Mouse (Mus musculus) mesoderm, embryonic 11.5 days (tissue): ENCODE results near the gene Akap12.

Experiments used
- DNase-seq: peaks from one replicate; pipeline ENCODE4 v3.0.0-alpha.2; 2012; ENCODE audit warnings: low read depth, low spot score

Gene Akap12

GRCm38 (mm10) chr10:4266041-4266930, at the start of gene Akap12:
Gene Akap12 (plus strand): TSS chr10:4266380.
- DNase-seq = peak; percentile 58

GRCm38 (mm10) chr10:4230563-4231359, 35.4 kb upstream of the Akap12 start:
- no peak for DNase-seq

GRCm38 (mm10) chr10:4233102-4233501, 33.1 kb upstream of the Akap12 start:
- DNase-seq = peak; percentile 45

DNA sequence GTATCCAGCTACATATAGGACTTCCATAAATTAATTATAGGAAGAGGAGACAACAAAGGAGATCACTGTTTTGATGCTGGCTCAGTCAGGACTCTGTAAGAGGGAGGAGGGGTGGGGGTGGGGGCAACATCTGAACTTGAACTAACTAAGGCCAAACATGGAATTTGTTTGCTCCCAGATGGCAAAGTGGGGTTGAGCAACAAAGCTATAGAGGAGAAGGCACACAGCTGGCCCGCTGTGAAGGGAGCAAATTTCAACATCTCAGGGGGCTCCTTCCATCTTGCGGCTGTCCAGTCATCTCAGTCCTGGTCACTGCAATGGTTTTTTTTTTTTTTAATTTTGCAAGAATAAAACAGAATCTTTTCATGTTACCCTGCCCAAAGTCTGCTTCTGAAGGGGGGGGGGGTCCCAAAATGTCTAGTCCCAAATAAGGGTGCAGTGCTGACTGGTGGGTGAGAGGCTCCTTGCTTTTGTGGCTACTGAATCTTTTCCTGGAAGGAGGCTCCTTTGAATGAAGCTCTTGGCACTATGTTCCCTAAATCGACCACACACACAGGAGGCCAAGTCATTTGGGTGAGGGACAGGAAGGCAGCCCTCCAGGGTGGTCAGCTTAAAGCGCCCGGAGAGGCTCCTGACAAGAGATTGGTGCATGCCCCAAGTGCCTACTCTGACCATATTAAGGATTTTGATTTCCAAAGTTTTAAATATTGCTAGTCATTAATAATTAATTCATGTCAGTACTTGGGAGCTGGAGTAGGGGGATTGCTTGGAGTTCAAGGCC, 26.2 kb upstream of the Akap12 start:
- DNase-seq = no peak

GRCm38 (mm10) chr10:4243591-4244300, 22.4 kb upstream of the Akap12 start:
- DNase-seq = no peak

- no peak for DNase-seq
Measured at GRCm38 (mm10) chr10:4245812-4246211, 20.4 kb upstream of the Akap12 start.

GRCm38 (mm10) chr10:4246407-4246806, 19.8 kb upstream of the Akap12 start:
- no peak for DNase-seq

DNA sequence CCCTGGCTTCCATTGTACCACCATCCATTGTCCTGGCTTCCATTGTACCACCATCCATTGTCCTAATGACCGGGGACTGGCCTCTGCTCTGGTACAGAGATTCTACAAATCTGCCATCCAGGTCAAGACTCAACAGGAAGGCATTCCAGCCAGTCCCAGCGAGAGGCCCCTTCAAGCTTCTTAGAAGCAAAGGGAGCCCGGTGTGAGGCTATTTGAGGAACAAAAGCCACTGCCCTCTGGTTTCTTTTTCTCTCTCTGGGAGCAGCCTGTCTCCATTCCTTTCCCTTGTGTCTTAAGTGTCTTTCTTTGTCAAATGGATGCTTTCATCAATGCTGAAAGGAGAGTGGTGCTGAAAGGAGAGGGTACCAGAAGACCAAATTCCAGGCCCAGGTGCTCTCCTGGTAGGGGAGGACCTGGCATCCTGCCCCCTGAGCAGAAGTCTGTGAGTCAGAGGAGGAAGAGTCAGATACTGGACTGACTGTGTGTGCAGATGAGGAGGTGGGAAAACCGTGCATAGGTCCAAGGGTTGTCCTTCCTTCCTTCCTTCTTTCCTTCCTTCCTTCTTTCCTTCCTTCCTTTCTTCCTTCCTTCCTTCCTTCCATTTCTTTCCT, 16.8 kb upstream of the Akap12 start:
- DNase-seq = peak; percentile 28

DNA sequence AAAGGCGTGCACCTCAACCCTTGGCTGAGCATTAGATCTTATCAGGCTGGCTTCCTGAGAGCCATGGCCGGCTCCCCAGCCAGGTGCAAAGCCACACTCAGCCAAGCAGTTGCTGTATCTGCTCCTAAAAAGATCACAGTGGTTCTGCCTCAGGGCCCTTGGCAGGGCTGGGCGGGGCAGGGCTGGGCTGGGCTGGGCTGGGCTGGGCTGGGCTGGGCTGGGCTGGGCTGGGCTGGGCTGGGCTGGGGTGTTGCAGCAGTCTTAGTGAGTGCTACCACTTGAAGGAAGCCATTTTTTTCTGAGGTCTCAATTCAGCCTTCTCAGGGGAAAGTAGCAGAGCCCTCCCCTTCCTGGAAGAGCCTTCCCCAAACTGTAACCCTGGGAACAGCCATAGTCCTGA, 15.5 kb upstream of the Akap12 start:
- DNase-seq = no peak

DNA sequence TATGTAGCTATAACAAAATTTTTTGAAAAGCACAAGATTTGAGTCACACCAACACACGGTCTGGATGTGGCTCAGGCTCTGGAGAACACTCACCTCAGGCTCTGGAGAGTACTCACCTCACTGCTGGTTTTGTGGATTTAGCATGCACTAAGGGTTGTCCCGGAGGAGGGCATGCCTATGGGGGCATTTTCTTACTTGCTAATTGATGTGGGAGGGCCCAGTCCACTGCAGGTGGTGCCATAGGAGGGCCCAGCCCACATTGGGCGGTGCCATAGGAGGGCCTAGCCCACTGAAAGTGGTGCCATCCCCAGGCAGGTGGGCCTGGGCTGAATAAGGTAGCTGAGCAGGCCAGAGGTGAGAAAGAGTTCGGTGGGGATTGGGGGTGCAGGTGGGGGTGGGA, 12.6 kb upstream of the Akap12 start:
- no peak for DNase-seq

- DNase-seq = no peak
Measured at GRCm38 (mm10) chr10:4254459-4254858, 11.7 kb upstream of the Akap12 start.

DNA sequence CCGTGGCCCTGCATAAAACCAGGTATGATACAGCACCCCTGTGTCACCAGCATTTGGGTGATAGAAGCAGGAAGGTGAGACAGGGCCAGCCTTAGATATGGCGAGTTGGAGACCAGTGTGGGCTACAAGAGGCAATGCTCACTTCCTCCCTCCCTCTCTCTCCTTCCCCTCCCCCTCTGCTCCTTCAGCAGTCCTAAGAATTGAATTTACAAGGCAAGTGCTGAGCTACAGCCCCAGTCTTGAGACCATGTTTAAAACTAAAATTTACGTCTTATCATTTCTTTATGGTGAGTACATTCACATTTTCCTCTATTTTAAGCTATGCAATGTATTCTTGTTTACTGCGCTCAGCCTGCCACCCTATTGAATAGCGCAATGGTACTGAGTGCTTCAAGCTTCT, 5.3 kb upstream of the Akap12 start:
- DNase-seq = no peak

- DNase-seq = no peak
Measured at GRCm38 (mm10) chr10:4261359-4261952, 4.7 kb upstream of the Akap12 start.

- DNase-seq = peak; percentile 64
Measured at GRCm38 (mm10) chr10:4265641-4266040, 539 bp upstream of the Akap12 start.

- peak; percentile 30 for DNase-seq
Measured at GRCm38 (mm10) chr10:4266931-4267310, 741 bp downstream of the Akap12 start.

DNA sequence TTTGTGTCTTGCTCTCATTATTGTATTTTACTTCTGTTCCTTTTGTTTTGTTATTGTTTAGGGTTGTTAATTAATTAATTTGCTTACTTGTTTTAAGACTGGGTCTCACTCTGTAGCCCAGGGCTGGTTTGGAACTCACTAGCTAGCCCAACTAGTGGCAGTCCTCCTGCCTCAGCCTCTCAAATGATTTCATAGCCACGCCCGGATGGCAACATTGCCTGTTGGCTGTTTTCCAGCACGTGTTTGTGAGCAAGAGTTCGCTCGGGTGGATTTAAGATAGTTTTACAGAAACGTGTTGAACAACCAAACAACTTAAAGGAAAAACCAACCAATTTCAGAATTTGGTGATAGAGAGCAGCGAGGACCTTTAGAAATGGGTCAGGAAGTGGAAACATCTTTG, 1.3 kb downstream of the Akap12 start:
- DNase-seq = no peak

GRCm38 (mm10) chr10:4268140-4268539, 2.0 kb downstream of the Akap12 start:
- DNase-seq = no peak

DNA sequence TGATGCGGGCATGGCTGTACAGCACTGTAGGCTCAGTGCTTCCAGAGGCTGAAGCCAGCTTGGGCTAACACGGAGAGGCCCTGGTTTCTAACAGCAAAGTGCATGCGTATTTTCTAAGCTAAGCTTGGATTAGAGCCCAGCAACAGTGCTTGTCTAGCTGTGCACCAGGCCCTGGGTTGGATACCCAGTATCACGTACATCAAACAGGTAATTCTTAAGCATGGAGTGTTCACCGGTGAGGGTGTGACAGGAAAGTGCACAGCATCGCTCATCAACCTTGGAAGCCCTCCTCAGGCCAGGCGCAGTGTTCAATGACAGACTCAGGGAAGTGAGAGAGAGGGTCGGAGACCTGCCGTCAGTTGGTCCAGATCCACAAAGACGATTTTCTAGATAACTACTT, 9.4 kb downstream of the Akap12 start:
- DNase-seq = no peak

DNA sequence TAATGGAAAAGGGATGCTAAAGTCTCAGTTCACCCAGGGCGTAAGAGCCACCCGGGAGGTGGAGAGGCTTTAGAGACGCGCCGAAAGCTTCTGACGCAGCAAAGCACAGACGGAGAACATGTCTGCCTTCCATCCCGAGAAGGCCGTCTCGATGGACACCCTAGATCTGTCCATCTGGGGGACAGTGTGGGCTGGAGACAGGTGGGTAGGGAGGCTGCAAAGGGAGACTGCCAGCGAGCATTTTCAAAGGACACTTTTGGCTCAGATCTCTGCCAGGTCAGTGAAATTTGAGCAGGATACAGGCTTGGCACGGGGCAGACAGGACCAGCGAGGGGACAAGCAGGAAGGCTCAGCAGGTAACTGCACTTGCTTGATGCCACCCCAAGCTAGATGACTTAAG, 9.9 kb downstream of the Akap12 start:
- no peak for DNase-seq

GRCm38 (mm10) chr10:4278041-4278440, 11.9 kb downstream of the Akap12 start:
- DNase-seq = no peak
